Mouse (Mus musculus): ENCODE data around the gene A830018L16Rik. TPM values are rescaled to one million over a fixed set of nuclear protein-coding genes. Genes with fewer than 3 reads are reported as not detected.
"Not testable (repeated sequence)": the region's sequence is repeated elsewhere in the genome, so short reads cannot be mapped to it uniquely, and the experiment has no call there.

The A830018L16Rik gene
- polyA plus RNA-seq, 1 experiment from 2014 or later = 0.51 TPM

GRCm38 (mm10) chr1:11458353-11458752, 44.4 kb downstream of the A830018L16Rik start:
- no peak for ATAC-seq (ENCODE audit: low FRiP score, low TSS enrichment)
- no peak overlapping the region for H3K27ac ChIP-seq (ENCODE audit: low read depth, low read length)
- 88% methylated on average over 1 of the region's 1 CpGs for WGBS
- no peaks in the 10 kb centered on the region for H3K27me3 ChIP-seq (ENCODE audit: control insufficient read depth, insufficient read depth, low read length)
- H3K9ac ChIP-seq (ENCODE audit: low read depth, low read length) = no peak overlapping the region
- H3K36me3 ChIP-seq (ENCODE audit: control insufficient read depth, insufficient read depth, low read length) = no peaks in the 10 kb centered on the region
- H3K4me3 ChIP-seq (ENCODE audit: low read length) = no peak overlapping the region
- no peak overlapping the region for H3K4me2 ChIP-seq (replicated peaks; ENCODE audit: low read depth, low read length)
- no peaks in the 10 kb centered on the region for H3K4me1 ChIP-seq (ENCODE audit: control insufficient read depth, insufficient read depth, low read length)
- peaks cover 3% of the 10 kb centered on the region; the same call in 1 of the 2 replicates for H3K9me3 ChIP-seq (ENCODE audit: control insufficient read depth, low read length)

GRCm38 (mm10) chr1:11466325-11466724, 52.4 kb downstream of the A830018L16Rik start:
- no peak overlapping the region for H3K4me2 ChIP-seq (replicated peaks; ENCODE audit: low read depth, low read length)
- no peak overlapping the region for H3K4me3 ChIP-seq (ENCODE audit: low read length)
- H3K4me1 ChIP-seq (ENCODE audit: control insufficient read depth, insufficient read depth, low read length) = no peaks in the 10 kb centered on the region
- no peak overlapping the region for H3K27ac ChIP-seq (ENCODE audit: low read depth, low read length)
- no peak for ATAC-seq (ENCODE audit: low FRiP score, low TSS enrichment)
- H3K9me3 ChIP-seq (ENCODE audit: control insufficient read depth, low read length) = no peaks in the 10 kb centered on the region
- H3K36me3 ChIP-seq (ENCODE audit: control insufficient read depth, insufficient read depth, low read length) = no peaks in the 10 kb centered on the region
- no peaks in the 10 kb centered on the region for H3K27me3 ChIP-seq (ENCODE audit: control insufficient read depth, insufficient read depth, low read length)
- no peak overlapping the region for H3K9ac ChIP-seq (ENCODE audit: low read depth, low read length)
- WGBS = 87% methylated on average over 1 of the region's 1 CpGs

- H3K4me3 ChIP-seq (ENCODE audit: low read length) = no peak overlapping the region
- ATAC-seq (ENCODE audit: low FRiP score, low TSS enrichment) = no peak
- no peak overlapping the region for H3K4me2 ChIP-seq (replicated peaks; ENCODE audit: low read depth, low read length)
- H3K27ac ChIP-seq (ENCODE audit: low read depth, low read length) = no peak overlapping the region
- WGBS = 61% methylated on average over 5 of the region's 5 CpGs
- no peaks in the 10 kb centered on the region for H3K4me1 ChIP-seq (ENCODE audit: control insufficient read depth, insufficient read depth, low read length)
- no peaks in the 10 kb centered on the region for H3K36me3 ChIP-seq (ENCODE audit: control insufficient read depth, insufficient read depth, low read length)
- H3K9me3 ChIP-seq (ENCODE audit: control insufficient read depth, low read length) = no peaks in the 10 kb centered on the region
- no peak overlapping the region for H3K9ac ChIP-seq (ENCODE audit: low read depth, low read length)
- H3K27me3 ChIP-seq (ENCODE audit: control insufficient read depth, insufficient read depth, low read length) = no peaks in the 10 kb centered on the region
Measured at GRCm38 (mm10) chr1:11467065-11467643, 53.2 kb downstream of the A830018L16Rik start.

DNA sequence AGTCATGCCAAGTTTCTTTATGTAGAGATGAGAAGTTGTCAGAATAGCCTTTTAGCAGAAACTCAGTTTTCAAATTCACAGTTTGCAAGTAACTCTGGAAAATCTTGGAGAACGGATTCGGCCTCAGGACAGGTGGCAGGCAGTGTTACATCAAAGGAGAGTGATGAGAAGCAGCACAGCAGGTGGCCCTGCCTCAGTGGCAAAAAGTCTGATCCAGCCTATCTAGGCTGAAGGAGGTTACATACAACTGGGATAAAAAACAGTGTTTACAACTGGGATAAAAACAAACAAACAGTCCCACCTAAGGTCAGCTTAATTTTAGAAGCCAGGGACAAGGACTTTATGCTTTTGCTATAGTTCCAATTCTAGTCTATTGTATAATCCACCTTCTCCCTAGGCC, 79.0 kb downstream of the A830018L16Rik start:
- H3K4me2 ChIP-seq (replicated peaks; ENCODE audit: low read depth, low read length) = no peak overlapping the region
- no peak overlapping the region for H3K27ac ChIP-seq (ENCODE audit: low read depth, low read length)
- H3K4me3 ChIP-seq (ENCODE audit: low read length) = no peak overlapping the region
- H3K9me3 ChIP-seq (ENCODE audit: control insufficient read depth, low read length) = no peaks in the 10 kb centered on the region; the same call in 1 of the 2 replicates
- 71% methylated on average over 2 of the region's 2 CpGs for WGBS
- no peaks in the 10 kb centered on the region for H3K36me3 ChIP-seq (ENCODE audit: control insufficient read depth, insufficient read depth, low read length)
- H3K9ac ChIP-seq (ENCODE audit: low read depth, low read length) = no peak overlapping the region
- no peaks in the 10 kb centered on the region for H3K4me1 ChIP-seq (ENCODE audit: control insufficient read depth, insufficient read depth, low read length)
- H3K27me3 ChIP-seq (ENCODE audit: control insufficient read depth, insufficient read depth, low read length) = no peaks in the 10 kb centered on the region
- no peak for ATAC-seq (ENCODE audit: low FRiP score, low TSS enrichment)

- no peaks in the 10 kb centered on the region for H3K36me3 ChIP-seq (ENCODE audit: control insufficient read depth, insufficient read depth, low read length)
- no peaks in the 10 kb centered on the region for H3K9me3 ChIP-seq (ENCODE audit: control insufficient read depth, low read length)
- H3K27me3 ChIP-seq (ENCODE audit: control insufficient read depth, insufficient read depth, low read length) = no peaks in the 10 kb centered on the region
- no peak overlapping the region for H3K9ac ChIP-seq (ENCODE audit: low read depth, low read length)
- no peak for ATAC-seq (ENCODE audit: low FRiP score, low TSS enrichment)
- no peaks in the 10 kb centered on the region for H3K4me1 ChIP-seq (ENCODE audit: control insufficient read depth, insufficient read depth, low read length)
- H3K27ac ChIP-seq (ENCODE audit: low read depth, low read length) = no peak overlapping the region
- H3K4me2 ChIP-seq (replicated peaks; ENCODE audit: low read depth, low read length) = no peak overlapping the region
- no peak overlapping the region for H3K4me3 ChIP-seq (ENCODE audit: low read length)
Measured at GRCm38 (mm10) chr1:11501556-11501955, 87.7 kb downstream of the A830018L16Rik start.

- H3K4me3 ChIP-seq (ENCODE audit: low read length); H3K36me3 ChIP-seq (ENCODE audit: control insufficient read depth, insufficient read depth, low read length); H3K4me1 ChIP-seq (ENCODE audit: control insufficient read depth, insufficient read depth, low read length); ATAC-seq (ENCODE audit: low FRiP score, low TSS enrichment); H3K4me2 ChIP-seq (replicated peaks; ENCODE audit: low read depth, low read length); H3K27me3 ChIP-seq (ENCODE audit: control insufficient read depth, insufficient read depth, low read length); H3K9ac ChIP-seq (ENCODE audit: low read depth, low read length); H3K9me3 ChIP-seq (ENCODE audit: control insufficient read depth, low read length); H3K27ac ChIP-seq (ENCODE audit: low read depth, low read length): not testable (repeated sequence)
- WGBS = 79% methylated on average over 1 of the region's 1 CpGs
Measured at GRCm38 (mm10) chr1:11549810-11550209, 135.9 kb downstream of the A830018L16Rik start.

- 8% methylated on average over 6 of the region's 6 CpGs for WGBS
- Histone ChIP-seq H3K4me2 (replicated peaks; ENCODE audit: low read depth, low read length) (no peak overlapping the region), H3K9me3 (ENCODE audit: control insufficient read depth, low read length) (no peaks in the 10 kb centered on the region), H3K4me3 (ENCODE audit: low read length) (no peak overlapping the region), H3K27ac (ENCODE audit: low read depth, low read length) (no peak overlapping the region), H3K9ac (ENCODE audit: low read depth, low read length) (no peak overlapping the region), H3K4me1 (ENCODE audit: control insufficient read depth, insufficient read depth, low read length) (no peaks in the 10 kb centered on the region), H3K27me3 (ENCODE audit: control insufficient read depth, insufficient read depth, low read length) (no peaks in the 10 kb centered on the region), H3K36me3 (ENCODE audit: control insufficient read depth, insufficient read depth, low read length) (no peaks in the 10 kb centered on the region)
- ATAC-seq (ENCODE audit: low FRiP score, low TSS enrichment) = no peak
Measured at GRCm38 (mm10) chr1:11565309-11565708, 151.4 kb downstream of the A830018L16Rik start.

DNA sequence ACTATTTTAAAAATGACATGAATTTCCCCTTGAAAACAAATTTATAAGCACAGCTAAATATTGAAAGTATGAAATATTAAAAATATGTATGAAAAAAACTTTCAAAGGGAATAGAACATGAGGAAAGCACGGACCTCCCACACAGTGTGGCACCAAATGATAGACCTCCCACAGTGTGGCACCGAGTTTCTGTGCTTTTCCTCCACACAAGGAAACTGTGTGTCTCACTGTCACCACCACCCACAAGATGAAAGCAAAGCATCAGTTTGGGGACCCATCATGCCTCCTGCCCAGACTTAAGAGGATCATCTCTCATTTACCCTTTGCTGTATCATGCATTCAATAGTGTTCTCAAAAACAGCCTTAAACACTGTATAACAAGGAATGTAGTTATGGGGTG, 152.8 kb downstream of the A830018L16Rik start:
- ATAC-seq (ENCODE audit: low FRiP score, low TSS enrichment) = no peak
- H3K4me3 ChIP-seq (ENCODE audit: low read length) = no peak overlapping the region
- no peak overlapping the region for H3K27ac ChIP-seq (ENCODE audit: low read depth, low read length)
- no peaks in the 10 kb centered on the region for H3K27me3 ChIP-seq (ENCODE audit: control insufficient read depth, insufficient read depth, low read length)
- no peak overlapping the region for H3K9ac ChIP-seq (ENCODE audit: low read depth, low read length)
- no peak overlapping the region for H3K4me2 ChIP-seq (replicated peaks; ENCODE audit: low read depth, low read length)
- 81% methylated on average over 2 of the region's 2 CpGs for WGBS
- no peaks in the 10 kb centered on the region for H3K9me3 ChIP-seq (ENCODE audit: control insufficient read depth, low read length)
- H3K4me1 ChIP-seq (ENCODE audit: control insufficient read depth, insufficient read depth, low read length) = no peaks in the 10 kb centered on the region
- no peaks in the 10 kb centered on the region for H3K36me3 ChIP-seq (ENCODE audit: control insufficient read depth, insufficient read depth, low read length)

DNA sequence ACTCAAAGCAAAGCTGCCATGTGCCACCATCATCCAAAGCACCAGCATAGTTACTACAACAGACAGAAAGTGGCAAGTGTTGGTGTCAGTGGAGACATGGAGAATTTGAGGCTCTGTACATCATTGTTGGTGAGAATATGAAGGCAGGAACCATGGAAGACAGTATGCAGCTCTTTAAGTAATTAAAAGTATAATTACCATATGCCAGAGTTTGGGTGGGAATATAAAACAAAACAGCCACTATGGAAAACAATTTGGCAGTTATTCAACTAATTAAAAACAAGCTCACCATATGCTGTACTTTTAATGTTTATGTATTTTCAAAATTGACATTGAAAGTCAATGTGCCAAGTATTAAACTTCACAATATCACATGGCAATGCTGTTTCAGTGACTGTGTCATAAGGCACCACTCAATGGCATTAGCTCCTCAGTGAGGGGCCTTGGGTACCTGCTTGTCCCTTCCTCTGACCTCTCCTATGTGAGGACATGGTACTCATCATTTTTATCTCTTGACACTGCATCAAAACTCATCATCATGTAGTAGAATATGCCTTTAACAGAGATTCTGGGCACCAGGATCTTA, 153.5 kb downstream of the A830018L16Rik start:
- Histone ChIP-seq H3K4me3 (ENCODE audit: low read length) (no peak overlapping the region), H3K9ac (ENCODE audit: low read depth, low read length) (no peak overlapping the region), H3K4me2 (replicated peaks; ENCODE audit: low read depth, low read length) (no peak overlapping the region), H3K36me3 (ENCODE audit: control insufficient read depth, insufficient read depth, low read length) (no peaks in the 10 kb centered on the region), H3K27ac (ENCODE audit: low read depth, low read length) (no peak overlapping the region), H3K27me3 (ENCODE audit: control insufficient read depth, insufficient read depth, low read length) (no peaks in the 10 kb centered on the region), H3K9me3 (ENCODE audit: control insufficient read depth, low read length) (no peaks in the 10 kb centered on the region), H3K4me1 (ENCODE audit: control insufficient read depth, insufficient read depth, low read length) (no peaks in the 10 kb centered on the region)
- no peak for ATAC-seq (ENCODE audit: low FRiP score, low TSS enrichment)
